Mouse (Mus musculus): ENCODE results near the gene Gm6217. TPM values are rescaled to one million over a fixed set of nuclear protein-coding genes. Genes with fewer than 3 reads are reported as not detected.
A peak's percentile ranks its signal among the peaks of the same experiment; 100 is the strongest.
"Not testable (repeated sequence)": the region's sequence is repeated elsewhere in the genome, so short reads cannot be mapped to it uniquely, and the experiment has no call there.

Gm6217 gene
- polyA plus RNA-seq (2015; fragmentation: Nextera tagmentation; extraction: Ambion mirVana) = not detected in 2 replicates

DNA sequence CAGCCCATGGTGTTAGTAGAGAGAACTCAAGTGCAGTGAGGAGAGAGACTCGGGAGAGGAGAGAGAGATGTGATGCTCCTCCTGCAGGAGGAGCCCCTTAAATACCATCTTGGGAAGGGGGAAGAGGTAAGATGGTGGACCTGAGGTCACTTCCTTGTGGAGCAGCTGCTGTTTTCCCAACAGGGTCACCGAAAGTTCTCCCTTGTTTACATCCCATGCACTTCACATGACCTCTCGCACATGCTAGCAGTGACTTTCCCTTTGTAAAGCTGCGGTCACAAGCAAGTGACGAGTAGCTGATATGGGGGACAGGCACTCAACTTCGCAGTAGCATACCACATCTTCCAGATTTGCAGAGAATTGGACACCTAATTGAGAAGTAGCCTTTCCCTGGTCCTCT lies at the start of gene Gm6217:
Gm6217 (minus strand) TSS at position 74 of the 400 bp plus-strand sequence.
- H3K36me3 ChIP-seq; H3K27me3 ChIP-seq (replicated peaks); ATAC-seq (ENCODE audit: extremely low read depth, insufficient number of reproducible peaks, low FRiP score, low TSS enrichment); H3K4me1 ChIP-seq; H3K9me3 ChIP-seq; H3K4me2 ChIP-seq; H3K27ac ChIP-seq (replicated peaks); H3K4me3 ChIP-seq; H3K9ac ChIP-seq: not testable (repeated sequence)
- no CpG with 5 or more reads among the region's 6 CpGs for WGBS

DNA sequence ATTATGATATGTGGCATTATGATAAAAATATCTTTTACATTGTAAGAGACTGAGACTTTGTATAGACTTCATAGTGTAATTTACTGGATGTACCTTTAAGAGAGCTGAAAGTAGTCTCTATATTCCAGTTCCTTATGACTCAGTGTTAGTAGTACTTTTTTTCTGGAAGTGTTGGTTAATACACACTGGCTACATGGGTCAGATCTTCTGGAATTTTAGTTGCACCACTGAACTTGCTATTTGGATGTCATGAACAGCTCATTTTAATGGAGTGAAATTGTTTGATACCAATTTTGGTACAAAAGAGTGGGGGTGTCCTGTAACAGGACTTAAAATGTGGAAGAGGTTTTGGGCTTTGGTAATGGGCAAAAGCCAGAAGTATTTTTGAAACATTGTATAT lies 46.6 kb upstream of the Gm6217 start:
- H3K9ac ChIP-seq = no peak overlapping the region
- H3K27me3 ChIP-seq (replicated peaks) = no peaks in the 10 kb centered on the region
- H3K9me3 ChIP-seq = no peaks in the 10 kb centered on the region
- no peaks in the 10 kb centered on the region for H3K36me3 ChIP-seq
- no peak overlapping the region for H3K4me3 ChIP-seq
- peaks cover 19% of the 10 kb centered on the region for H3K4me1 ChIP-seq
- H3K4me2 ChIP-seq = no peak overlapping the region
- H3K27ac ChIP-seq (replicated peaks) = no peak overlapping the region
- no peak for ATAC-seq (ENCODE audit: extremely low read depth, insufficient number of reproducible peaks, low FRiP score, low TSS enrichment)

DNA sequence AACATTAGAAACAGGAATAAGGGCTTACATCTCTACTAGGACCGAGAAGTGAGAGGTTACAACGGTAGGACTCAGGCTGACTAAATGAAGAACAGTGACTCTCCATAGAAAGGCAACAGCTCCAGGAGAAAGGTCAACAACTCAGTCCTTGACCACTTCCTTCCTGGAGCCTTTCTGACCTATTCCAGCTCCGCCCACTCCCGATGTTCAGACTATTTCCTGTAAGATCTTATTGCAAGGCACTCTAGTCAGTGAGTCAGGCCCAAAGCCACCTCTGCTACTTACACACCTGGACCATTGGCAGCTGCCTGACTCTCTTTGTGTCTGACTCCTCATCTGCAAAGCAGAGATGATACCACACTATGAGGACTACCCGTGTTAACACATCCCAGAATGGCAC lies 44.6 kb upstream of the Gm6217 start:
- H3K27me3 ChIP-seq (replicated peaks) = no peaks in the 10 kb centered on the region
- no peaks in the 10 kb centered on the region for H3K36me3 ChIP-seq
- WGBS = 60% methylated on average over 5 of the region's 5 CpGs
- no peak overlapping the region for H3K27ac ChIP-seq (replicated peaks)
- H3K9me3 ChIP-seq = no peaks in the 10 kb centered on the region
- no peak overlapping the region for H3K9ac ChIP-seq
- ATAC-seq (ENCODE audit: extremely low read depth, insufficient number of reproducible peaks, low FRiP score, low TSS enrichment) = no peak
- H3K4me3 ChIP-seq = no peak overlapping the region
- peaks cover 38% of the 10 kb centered on the region for H3K4me1 ChIP-seq
- H3K4me2 ChIP-seq = no peak overlapping the region

DNA sequence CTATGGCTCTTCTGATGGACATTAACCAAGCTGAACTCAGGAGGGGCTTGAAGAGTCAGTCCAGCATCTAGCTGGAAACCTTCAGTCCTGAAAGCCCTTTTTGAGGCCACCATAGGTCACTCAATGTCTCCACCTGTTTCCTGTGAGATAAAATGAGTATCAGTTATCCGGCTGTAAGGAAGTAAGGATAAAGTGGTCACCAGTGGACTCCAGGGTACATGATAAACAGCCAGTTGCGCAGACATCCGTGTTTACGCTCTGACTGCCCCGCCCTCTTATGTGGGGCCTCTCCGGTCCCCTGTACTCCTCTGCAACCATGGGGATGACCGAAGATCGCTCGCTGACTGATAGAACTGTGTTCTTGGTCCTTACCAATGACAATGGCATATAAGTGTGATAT lies 43.1 kb upstream of the Gm6217 start:
- H3K9ac ChIP-seq = no peak overlapping the region
- peaks cover 38% of the 10 kb centered on the region for H3K4me1 ChIP-seq
- peak overlapping the region; percentile 24 for H3K4me2 ChIP-seq
- H3K4me3 ChIP-seq = no peak overlapping the region
- 57% methylated on average over 9 of the region's 9 CpGs for WGBS
- no peaks in the 10 kb centered on the region for H3K27me3 ChIP-seq (replicated peaks)
- peak overlapping the region; percentile 59 for H3K27ac ChIP-seq (replicated peaks)
- no peak for ATAC-seq (ENCODE audit: extremely low read depth, insufficient number of reproducible peaks, low FRiP score, low TSS enrichment)
- no peaks in the 10 kb centered on the region for H3K36me3 ChIP-seq
- no peaks in the 10 kb centered on the region for H3K9me3 ChIP-seq

DNA sequence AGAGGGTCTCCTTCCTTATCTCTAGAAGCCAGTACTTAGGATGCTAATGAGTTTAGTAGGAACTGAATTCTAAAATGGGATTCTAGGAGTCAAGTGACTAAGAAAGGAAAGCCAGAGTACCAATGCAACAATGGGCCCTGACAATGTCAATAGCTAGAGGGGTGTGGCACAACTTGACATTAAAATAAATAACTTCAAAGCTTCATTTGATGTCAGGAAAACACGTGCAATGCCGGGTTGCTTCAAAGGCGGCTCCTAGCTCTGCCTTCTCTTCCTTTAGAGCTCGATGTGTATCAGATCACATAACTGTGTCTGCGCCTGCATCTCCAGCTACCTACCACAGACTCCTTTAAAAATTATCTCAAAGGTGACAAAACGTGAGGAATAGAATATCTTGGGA lies 42.7 kb upstream of the Gm6217 start:
- Histone ChIP-seq H3K36me3 (no peaks in the 10 kb centered on the region), H3K4me2 (peak overlapping the region; percentile 24), H3K27ac (replicated peaks) (peak overlapping the region; percentile 59), H3K9me3 (no peaks in the 10 kb centered on the region), H3K4me1 (peaks cover 38% of the 10 kb centered on the region), H3K9ac (no peak overlapping the region), H3K27me3 (replicated peaks) (no peaks in the 10 kb centered on the region), H3K4me3 (no peak overlapping the region)
- 45% methylated on average over 6 of the region's 6 CpGs for WGBS
- no peak for ATAC-seq (ENCODE audit: extremely low read depth, insufficient number of reproducible peaks, low FRiP score, low TSS enrichment)

DNA sequence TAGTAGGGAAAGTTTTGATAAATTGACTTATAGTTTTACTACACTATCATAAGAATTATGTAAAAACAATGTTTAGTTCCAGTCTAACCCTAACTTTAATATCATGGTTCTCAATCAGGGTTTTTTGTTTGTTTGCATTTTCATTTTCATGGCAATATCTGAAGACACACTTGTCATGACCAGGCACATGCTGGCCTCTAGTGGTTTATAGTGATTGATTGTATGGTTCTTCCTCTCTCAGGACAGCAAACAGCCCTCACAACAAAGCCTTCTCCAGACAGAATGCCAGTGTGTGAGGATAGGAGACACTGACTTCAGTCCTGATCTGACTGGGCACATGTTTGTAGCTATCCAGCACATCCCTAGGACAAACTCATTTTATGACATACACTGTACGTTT lies 42.0 kb upstream of the Gm6217 start:
- no peak overlapping the region for H3K4me3 ChIP-seq
- H3K36me3 ChIP-seq = no peaks in the 10 kb centered on the region
- no peak overlapping the region for H3K9ac ChIP-seq
- ATAC-seq (ENCODE audit: extremely low read depth, insufficient number of reproducible peaks, low FRiP score, low TSS enrichment) = no peak
- 73% methylated on average over 1 of the region's 1 CpGs for WGBS
- peak overlapping the region; percentile 59; the same call in 1 of the 2 replicates for H3K27ac ChIP-seq (replicated peaks)
- peaks cover 38% of the 10 kb centered on the region for H3K4me1 ChIP-seq
- H3K9me3 ChIP-seq = no peaks in the 10 kb centered on the region
- H3K4me2 ChIP-seq = no peak overlapping the region
- H3K27me3 ChIP-seq (replicated peaks) = no peaks in the 10 kb centered on the region

- H3K9me3 ChIP-seq = no peaks in the 10 kb centered on the region
- peaks cover 38% of the 10 kb centered on the region for H3K4me1 ChIP-seq
- no peak overlapping the region for H3K4me3 ChIP-seq
- 0 out of 2 replicates have a peak overlapping the region, but pooled peaks have one; percentile 12 for H3K9ac ChIP-seq
- peak overlapping the region; percentile 35 for H3K4me2 ChIP-seq
- ATAC-seq (ENCODE audit: extremely low read depth, insufficient number of reproducible peaks, low FRiP score, low TSS enrichment) = peak; percentile 61
- no peaks in the 10 kb centered on the region for H3K27me3 ChIP-seq (replicated peaks)
- peak overlapping the region; percentile 73 for H3K27ac ChIP-seq (replicated peaks)
- H3K36me3 ChIP-seq = no peaks in the 10 kb centered on the region
- WGBS = 10% methylated on average over 4 of the region's 4 CpGs
These were observed 40.8 kb upstream of the Gm6217 start for GRCm38 (mm10) chr1:82972046-82972445.

- 64% methylated on average over 3 of the region's 3 CpGs for WGBS
- H3K4me3 ChIP-seq = no peak overlapping the region
- no peak overlapping the region for H3K9ac ChIP-seq
- H3K9me3 ChIP-seq = no peaks in the 10 kb centered on the region
- ATAC-seq (ENCODE audit: extremely low read depth, insufficient number of reproducible peaks, low FRiP score, low TSS enrichment) = no peak
- no peaks in the 10 kb centered on the region for H3K36me3 ChIP-seq
- H3K4me2 ChIP-seq = no peak overlapping the region
- H3K27ac ChIP-seq (replicated peaks) = no peak overlapping the region
- no peaks in the 10 kb centered on the region for H3K27me3 ChIP-seq (replicated peaks)
- peaks cover 8% of the 10 kb centered on the region for H3K4me1 ChIP-seq
These were observed 35.2 kb upstream of the Gm6217 start for GRCm38 (mm10) chr1:82966413-82966812.

GRCm38 (mm10) chr1:82959870-82960385 lies 28.7 kb upstream of the Gm6217 start, which contains the start of gene Gm47955:
Gene Gm47955, plus strand, starts transcription at chr1:82960286.
- H3K27me3 ChIP-seq (replicated peaks) = no peaks in the 10 kb centered on the region
- H3K4me1 ChIP-seq = peaks cover 4% of the 10 kb centered on the region; the same call in 1 of the 2 replicates
- 82% methylated on average over 11 of the region's 11 CpGs for WGBS
- ATAC-seq (ENCODE audit: extremely low read depth, insufficient number of reproducible peaks, low FRiP score, low TSS enrichment) = no peak
- no peak within 1 kb of the TSS for H3K27ac ChIP-seq (replicated peaks)
- H3K36me3 ChIP-seq = no peaks in the 10 kb centered on the region
- H3K4me2 ChIP-seq = no peak within 1 kb of the TSS
- H3K9me3 ChIP-seq = no peaks in the 10 kb centered on the region
- H3K4me3 ChIP-seq = no peak within 1 kb of the TSS
- no peak within 1 kb of the TSS for H3K9ac ChIP-seq

- H3K4me2 ChIP-seq; H3K27ac ChIP-seq (replicated peaks); H3K9ac ChIP-seq; H3K4me3 ChIP-seq; H3K4me1 ChIP-seq; H3K27me3 ChIP-seq (replicated peaks); H3K9me3 ChIP-seq; H3K36me3 ChIP-seq; ATAC-seq (ENCODE audit: extremely low read depth, insufficient number of reproducible peaks, low FRiP score, low TSS enrichment): not testable (repeated sequence)
These were observed 24.7 kb upstream of the Gm6217 start, which contains the start of gene Gm7544 for GRCm38 (mm10) chr1:82955913-82956312. Gene Gm7544, minus strand, starts transcription at chr1:82956013.

DNA sequence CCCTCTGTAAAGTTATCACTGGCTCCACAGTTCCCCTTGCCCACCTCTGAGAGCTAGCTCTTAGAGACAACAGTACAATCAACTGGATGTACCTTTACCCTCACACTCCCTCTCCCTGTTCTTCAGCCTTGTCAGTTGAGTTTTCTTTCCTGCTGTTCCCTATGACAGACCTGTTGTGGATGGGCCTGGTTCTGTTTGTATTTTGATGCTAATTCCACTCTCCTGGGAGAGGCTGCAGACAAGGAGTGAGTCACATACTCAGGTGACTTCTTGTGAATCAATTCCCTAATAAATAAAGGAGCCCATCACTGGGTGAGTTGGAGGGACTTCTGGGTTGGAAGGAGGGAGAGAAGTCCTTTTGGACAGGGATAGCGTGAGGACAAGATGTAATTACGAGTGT lies 17.4 kb upstream of the Gm6217 start:
- 81% methylated on average over 2 of the region's 2 CpGs for WGBS
- H3K27ac ChIP-seq (replicated peaks) = no peak overlapping the region
- H3K9ac ChIP-seq = no peak overlapping the region
- peaks cover 3% of the 10 kb centered on the region; the same call in 1 of the 2 replicates for H3K4me1 ChIP-seq
- H3K36me3 ChIP-seq = no peaks in the 10 kb centered on the region
- H3K27me3 ChIP-seq (replicated peaks) = no peaks in the 10 kb centered on the region
- no peak overlapping the region for H3K4me2 ChIP-seq
- H3K9me3 ChIP-seq = no peaks in the 10 kb centered on the region
- ATAC-seq (ENCODE audit: extremely low read depth, insufficient number of reproducible peaks, low FRiP score, low TSS enrichment) = no peak
- H3K4me3 ChIP-seq = no peak overlapping the region

DNA sequence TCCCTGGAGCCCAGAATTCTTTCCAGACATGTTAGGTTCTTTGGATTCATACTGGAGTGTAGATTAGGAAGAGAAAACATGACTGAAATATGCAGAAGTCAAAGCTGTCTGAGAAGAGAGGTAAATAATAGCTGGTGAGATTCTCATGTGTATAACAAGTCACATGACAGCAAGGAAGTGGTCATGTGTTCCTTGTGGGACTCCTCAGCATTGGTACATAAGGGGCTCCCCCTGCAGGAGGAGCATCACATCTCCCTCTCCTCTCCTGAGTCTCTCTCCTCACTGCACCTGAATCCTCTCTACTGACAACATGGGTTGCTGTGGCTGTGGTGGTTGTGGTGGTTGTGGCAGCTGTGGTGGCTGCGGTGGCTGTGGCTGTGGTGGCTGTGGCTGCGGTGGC lies 14.8 kb upstream of the Gm6217 start:
- H3K36me3 ChIP-seq; H3K4me1 ChIP-seq; H3K9ac ChIP-seq; H3K27me3 ChIP-seq (replicated peaks); H3K27ac ChIP-seq (replicated peaks); H3K9me3 ChIP-seq; H3K4me2 ChIP-seq; ATAC-seq (ENCODE audit: extremely low read depth, insufficient number of reproducible peaks, low FRiP score, low TSS enrichment); H3K4me3 ChIP-seq: not testable (repeated sequence)
- WGBS = 100% methylated on average over 2 of the region's 2 CpGs
